Mouse (Mus musculus) stomach, embryonic 16.5 days (tissue): Measurements from ENCODE around the gene Mpdu1. TPM values are rescaled to one million over a fixed set of nuclear protein-coding genes. Genes with fewer than 3 reads are reported as not detected.
"Not testable (repeated sequence)": the region's sequence is repeated elsewhere in the genome, so short reads cannot be mapped to it uniquely, and the experiment has no call there.

Source experiments
- ATAC-seq: fragments of 200-750 bp; cut with Nextera tagmentation; 2 replicates; pipeline ENCODE4 v1.8.0; 2017; ENCODE audit warnings: moderate number of reproducible peaks, moderate TSS enrichment; ENCODE audit not compliant: insufficient read depth, low FRiP score
- H3K27ac ChIP-seq: fragments of 300-500 bp; sonication (generic); 2 replicates; pipeline ENCODE4 v1.5.1; 2014; ENCODE audit warnings: low read length
- H3K27me3 ChIP-seq: fragments of 300-500 bp; sonication (generic); 2 replicates; pipeline ENCODE4 v1.6.1; 2014; ENCODE audit warnings: low read length, control low read depth, mixed read lengths; ENCODE audit not compliant: control insufficient read depth, insufficient read depth
- H3K36me3 ChIP-seq: fragments of 300-500 bp; sonication (generic); 2 replicates; pipeline ENCODE4 v1.6.1; 2014; ENCODE audit warnings: low read length; ENCODE audit not compliant: control insufficient read depth, insufficient read depth
- H3K4me1 ChIP-seq: fragments of 300-500 bp; sonication (generic); 2 replicates; pipeline ENCODE4 v1.6.1; 2014; ENCODE audit warnings: low read length, control low read depth, mixed read lengths; ENCODE audit not compliant: control insufficient read depth, insufficient read depth
- H3K4me2 ChIP-seq: fragments of 300-500 bp; sonication (generic); 2 replicates; pipeline ENCODE4 v1.6.1; 2014; ENCODE audit warnings: low read depth, low read length, mixed read lengths
- H3K4me3 ChIP-seq: fragments of 300-500 bp; sonication (generic); replicated peaks from 2 replicates; pipeline ENCODE4 v1.5.1; 2014; ENCODE audit warnings: mild to moderate bottlenecking, low read length
- H3K9ac ChIP-seq: fragments of 300-500 bp; sonication (generic); 2 replicates; pipeline ENCODE4 v1.6.1; 2014; ENCODE audit warnings: low read length
- H3K9me3 ChIP-seq: fragments of 300-500 bp; sonication (generic); replicated peaks from 2 replicates; pipeline ENCODE4 v1.6.1; 2016; ENCODE audit warnings: low read length, control low read depth; ENCODE audit not compliant: control insufficient read depth
- WGBS: fragments of 180-500 bp; shearing (Covaris S2); extraction: QIAGEN DNeasy Blood & Tissue Kit; methylation state at CpG from one replicate; pipeline ENCODE4 v1.1.7; 2014; 5-methylcytosine and 5-hydroxymethylcytosine counted together
- polyA plus RNA-seq: library from polyadenylated mRNA; unstranded; fragments of >200 nt; fragmentation: Nextera tagmentation; extraction: Ambion mirVana; gene quantifications from 2 replicates; pipeline ENCODE4 v1.2.1, GENCODE M21; 2015

Gene Mpdu1
- polyA plus RNA-seq, 1 experiment from 2014 or later, result 68.8 TPM

GRCm38 (mm10) chr11:69704613-69705010 is 42.2 kb upstream of the Mpdu1 start:
- no peak for ATAC-seq
- 15% methylated on average over 2 of the region's 2 CpGs for WGBS

GRCm38 (mm10) chr11:69703814-69704612 is 41.6 kb upstream of the Mpdu1 start:
- H3K4me3 ChIP-seq, result no peak overlapping the region
- no peak overlapping the region for H3K27ac ChIP-seq
- H3K4me1 ChIP-seq, result 0 out of 2 replicates have a peak, but pooled peaks cover 3% of the 10 kb centered on the region
- no peak overlapping the region for H3K9ac ChIP-seq
- no peaks in the 10 kb centered on the region for H3K36me3 ChIP-seq
- 55% methylated on average over 8 of the region's 8 CpGs for WGBS
- no peak overlapping the region for H3K4me2 ChIP-seq
- no peaks in the 10 kb centered on the region for H3K9me3 ChIP-seq
- no peaks in the 10 kb centered on the region for H3K27me3 ChIP-seq
- ATAC-seq, result no peak

More at GRCm38 (mm10) chr11:69704613-69705010, 42.2 kb upstream of the Mpdu1 start:
- no peak overlapping the region for H3K9ac ChIP-seq
- H3K36me3 ChIP-seq, result no peaks in the 10 kb centered on the region
- no peak overlapping the region for H3K27ac ChIP-seq
- H3K4me2 ChIP-seq, result no peak overlapping the region
- H3K4me1 ChIP-seq, result 0 out of 2 replicates have a peak, but pooled peaks cover 3% of the 10 kb centered on the region
- H3K9me3 ChIP-seq, result no peaks in the 10 kb centered on the region
- H3K4me3 ChIP-seq, result no peak overlapping the region
- no peaks in the 10 kb centered on the region for H3K27me3 ChIP-seq

GRCm38 (mm10) chr11:69703381-69703780 is 40.9 kb upstream of the Mpdu1 start:
- not testable (repeated sequence) for H3K36me3 ChIP-seq, H3K4me2 ChIP-seq, H3K4me1 ChIP-seq, ATAC-seq, H3K9ac ChIP-seq, H3K27me3 ChIP-seq, H3K9me3 ChIP-seq, H3K4me3 ChIP-seq, H3K27ac ChIP-seq
- WGBS, result 75% methylated on average over 2 of the region's 3 CpGs

- H3K36me3 ChIP-seq, H3K27ac ChIP-seq, H3K9me3 ChIP-seq, ATAC-seq, H3K4me1 ChIP-seq, H3K27me3 ChIP-seq, H3K4me3 ChIP-seq, H3K9ac ChIP-seq, H3K4me2 ChIP-seq: not testable (repeated sequence)
- 92% methylated on average over 10 of the region's 10 CpGs for WGBS
Observed at GRCm38 (mm10) chr11:69702886-69703285, 40.4 kb upstream of the Mpdu1 start.

GRCm38 (mm10) chr11:69699595-69699994 is 37.2 kb upstream of the Mpdu1 start:
- no peak overlapping the region for H3K4me3 ChIP-seq
- H3K9ac ChIP-seq, result no peak overlapping the region
- H3K36me3 ChIP-seq, result no peaks in the 10 kb centered on the region
- H3K9me3 ChIP-seq, result no peaks in the 10 kb centered on the region
- H3K4me2 ChIP-seq, result no peak overlapping the region
- 23% methylated on average over 1 of the region's 1 CpGs for WGBS
- no peaks in the 10 kb centered on the region for H3K27me3 ChIP-seq
- H3K27ac ChIP-seq, result no peak overlapping the region
- no peak for ATAC-seq
- peaks cover 16% of the 10 kb centered on the region; the same call in 1 of the 2 replicates for H3K4me1 ChIP-seq

GRCm38 (mm10) chr11:69698574-69698973 is 36.1 kb upstream of the Mpdu1 start:
- 68% methylated on average over 5 of the region's 5 CpGs for WGBS
- H3K27ac ChIP-seq, result no peak overlapping the region
- no peak for ATAC-seq

GRCm38 (mm10) chr11:69697396-69697795 is 35.0 kb upstream of the Mpdu1 start:
- H3K4me3 ChIP-seq, result no peak overlapping the region
- 91% methylated on average over 3 of the region's 3 CpGs for WGBS

More at GRCm38 (mm10) chr11:69698574-69698973, 36.1 kb upstream of the Mpdu1 start:
- Histone ChIP-seq H3K27me3 (no peaks in the 10 kb centered on the region), H3K4me2 (no peak overlapping the region), H3K36me3 (no peaks in the 10 kb centered on the region), H3K4me3 (no peak overlapping the region), H3K9me3 (no peaks in the 10 kb centered on the region), H3K4me1 (peaks cover 13% of the 10 kb centered on the region; the same call in 1 of the 2 replicates), H3K9ac (no peak overlapping the region)

GRCm38 (mm10) chr11:69695361-69696181 is 33.1 kb upstream of the Mpdu1 start, which contains the start of the genes Tnfsf12 and Tnfsfm13:
Gene Tnfsf12, minus strand, starts transcription at chr11:69695849.
Gene Tnfsfm13, minus strand, starts transcription at chr11:69696098.
- WGBS, result 3% methylated on average over 40 of the region's 41 CpGs

More at GRCm38 (mm10) chr11:69697396-69697795, 35.0 kb upstream of the Mpdu1 start:
- no peaks in the 10 kb centered on the region for H3K36me3 ChIP-seq
- H3K27me3 ChIP-seq, result no peaks in the 10 kb centered on the region
- H3K9ac ChIP-seq, result no peak overlapping the region
- no peak overlapping the region for H3K4me2 ChIP-seq
- H3K4me1 ChIP-seq, result peaks cover 16% of the 10 kb centered on the region; the same call in 1 of the 2 replicates
- H3K9me3 ChIP-seq, result no peaks in the 10 kb centered on the region
- ATAC-seq, result no peak
- no peak overlapping the region for H3K27ac ChIP-seq

GRCm38 (mm10) chr11:69695046-69695360 is 32.6 kb upstream of the Mpdu1 start:
- peak overlapping the region; percentile 90 for H3K4me2 ChIP-seq
- peak; percentile 20; the same call in 1 of the 2 replicates for ATAC-seq
- peaks cover 16% of the 10 kb centered on the region; the same call in 1 of the 2 replicates for H3K4me1 ChIP-seq
- H3K27ac ChIP-seq, result peak overlapping the region; percentile 78
- peak overlapping the region; percentile 57 for H3K4me3 ChIP-seq
- 20% methylated on average over 6 of the region's 6 CpGs for WGBS
- no peaks in the 10 kb centered on the region for H3K9me3 ChIP-seq
- no peaks in the 10 kb centered on the region for H3K36me3 ChIP-seq
- H3K9ac ChIP-seq, result peak overlapping the region; percentile 94
- no peaks in the 10 kb centered on the region for H3K27me3 ChIP-seq

More at GRCm38 (mm10) chr11:69695361-69696181, 33.1 kb upstream of the Mpdu1 start, which contains the start of the genes Tnfsf12 and Tnfsfm13:
- H3K4me1 ChIP-seq, result peaks cover 16% of the 10 kb centered on the region; the same call in 1 of the 2 replicates
- H3K9ac ChIP-seq, result peak within 1 kb of the TSS; percentile 94
- H3K4me2 ChIP-seq, result peak within 1 kb of the TSS; percentile 90
- peak within 1 kb of the TSS; percentile 78 for H3K27ac ChIP-seq
- no peaks in the 10 kb centered on the region for H3K9me3 ChIP-seq
- H3K4me3 ChIP-seq, result peak within 1 kb of the TSS; percentile 57
- ATAC-seq, result peak; percentile 84
- no peaks in the 10 kb centered on the region for H3K27me3 ChIP-seq
- H3K36me3 ChIP-seq, result no peaks in the 10 kb centered on the region
